Mouse (Mus musculus) ovary, postnatal 36 days (tissue): ENCODE results near the gene Snf8.

Source experiments
- DNase-seq: peaks from one replicate; pipeline ENCODE4 v3.0.0; 2022; ENCODE audit warnings: low spot score, mixed read lengths

The Snf8 gene

DNA sequence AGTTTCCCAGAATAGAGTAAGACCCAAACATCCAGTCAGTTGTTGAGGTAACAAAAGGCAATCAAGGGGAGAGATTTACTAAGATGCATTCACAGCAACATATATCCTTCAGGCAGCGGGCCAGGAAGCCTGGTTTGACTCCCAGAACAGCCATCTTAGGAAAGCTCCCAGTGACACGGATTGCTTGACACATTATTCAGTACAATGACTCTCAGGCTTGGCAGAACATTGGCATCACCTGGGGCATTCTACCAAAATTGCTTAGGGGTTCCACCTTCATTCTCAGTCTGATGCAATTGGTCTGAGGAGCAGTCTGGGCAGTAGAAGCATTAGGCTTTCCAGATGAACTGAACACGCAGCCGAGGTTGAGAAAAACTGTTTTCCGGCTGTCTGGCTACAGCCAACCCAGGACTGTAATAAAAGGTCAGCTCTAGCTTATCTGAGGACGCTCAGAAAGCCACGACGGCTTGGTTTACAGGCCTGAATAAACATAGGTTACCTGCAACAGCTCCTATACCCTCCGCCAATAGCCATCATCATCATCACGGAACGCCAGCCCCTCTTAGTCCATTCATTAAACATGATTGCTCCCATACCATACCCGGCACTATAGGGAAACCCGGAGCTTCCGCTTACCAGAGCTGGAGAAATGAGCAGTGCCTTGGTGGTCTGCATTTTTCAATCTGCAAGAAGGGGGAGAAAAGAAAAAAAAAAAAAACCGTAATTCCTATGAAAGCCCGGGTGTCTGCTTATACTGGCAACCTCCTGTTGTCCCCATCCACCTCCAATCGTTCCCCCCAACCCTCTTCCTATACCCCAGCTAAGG, 39.9 kb downstream of the Snf8 start:
- no peak for DNase-seq

- DNase-seq, result no peak
Measured at GRCm38 (mm10) chr11:96075177-96075508, 40.5 kb downstream of the Snf8 start.

- DNase-seq, result peak; percentile 94
Measured at GRCm38 (mm10) chr11:96075509-96076220, 41.0 kb downstream of the Snf8 start, which contains the start of gene Atp5g1. Gene Atp5g1 (minus strand): TSS chr11:96075670.

GRCm38 (mm10) chr11:96076221-96077105, 41.8 kb downstream of the Snf8 start:
- no peak for DNase-seq

- no peak for DNase-seq
Measured at GRCm38 (mm10) chr11:96080736-96081135, 46.1 kb downstream of the Snf8 start.

DNA sequence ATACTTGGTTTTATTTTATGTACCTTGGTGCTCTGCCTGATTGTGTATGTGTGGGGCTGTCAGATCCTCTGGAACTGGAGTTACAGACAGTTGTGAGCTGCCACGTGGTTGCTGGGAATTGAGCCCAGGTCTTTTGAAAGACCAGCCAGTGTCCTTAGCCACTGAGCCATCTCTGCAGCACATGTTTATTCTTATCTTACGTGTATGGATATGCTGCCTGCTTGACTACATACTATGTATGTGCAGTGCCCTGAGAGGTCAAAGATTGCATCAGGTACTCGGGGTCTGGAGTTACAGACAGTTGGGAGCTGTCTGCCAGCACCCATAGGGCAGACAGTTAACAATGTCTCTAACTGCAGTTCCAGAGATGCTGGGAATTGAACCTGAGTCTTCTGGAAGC, 48.0 kb downstream of the Snf8 start:
- DNase-seq, result no peak

GRCm38 (mm10) chr11:96087981-96088380, 53.3 kb downstream of the Snf8 start:
- DNase-seq, result no peak

DNA sequence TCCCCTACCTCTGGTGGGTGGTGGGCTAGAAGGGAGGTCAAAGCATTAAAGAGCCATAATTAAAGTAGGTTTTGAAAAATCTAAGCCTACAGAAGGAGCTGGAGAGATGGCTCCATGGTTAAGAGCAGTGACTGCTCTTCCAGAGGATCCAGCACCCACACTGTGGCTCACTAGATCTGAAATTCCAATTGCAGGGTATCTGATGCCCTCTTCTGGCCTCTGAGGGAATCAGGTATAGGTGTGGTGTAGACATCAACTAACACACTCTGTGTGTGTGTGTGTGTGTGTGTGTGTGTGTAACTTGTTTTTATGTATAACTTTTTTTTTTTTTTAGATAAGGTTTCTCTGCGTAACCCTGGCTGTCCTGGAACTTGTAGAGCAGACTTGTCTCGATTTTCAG, 56.4 kb downstream of the Snf8 start:
- DNase-seq, result no peak

DNA sequence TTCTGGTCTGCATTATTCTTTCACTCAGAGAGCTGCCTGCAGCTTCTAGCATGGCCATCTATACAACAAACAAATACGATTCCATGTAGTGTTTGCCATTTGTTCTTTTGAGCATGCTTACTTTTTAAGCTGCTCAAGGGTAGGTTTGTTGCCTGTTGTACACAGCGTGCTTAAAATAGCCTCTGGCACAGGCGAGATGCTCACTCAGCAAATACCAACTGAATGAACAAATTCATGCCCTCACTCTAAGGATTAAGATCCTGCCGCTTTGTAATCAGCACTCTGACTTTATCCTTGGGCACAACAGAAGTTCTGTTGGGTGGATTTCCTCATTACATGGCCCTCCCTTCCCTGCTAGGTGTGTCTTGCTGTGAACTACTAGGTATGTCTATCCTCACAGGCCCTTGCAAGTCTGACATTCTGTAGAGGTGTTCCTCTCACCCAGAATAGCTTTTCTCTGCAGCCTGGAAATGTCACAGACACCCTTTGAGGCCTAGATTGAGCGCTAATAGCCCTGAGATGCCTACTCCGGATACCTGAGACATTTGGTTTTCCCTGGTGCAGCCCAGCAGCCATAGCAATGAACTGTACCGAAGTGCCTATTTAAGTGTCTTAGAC, 58.1 kb downstream of the Snf8 start:
- DNase-seq, result no peak

DNA sequence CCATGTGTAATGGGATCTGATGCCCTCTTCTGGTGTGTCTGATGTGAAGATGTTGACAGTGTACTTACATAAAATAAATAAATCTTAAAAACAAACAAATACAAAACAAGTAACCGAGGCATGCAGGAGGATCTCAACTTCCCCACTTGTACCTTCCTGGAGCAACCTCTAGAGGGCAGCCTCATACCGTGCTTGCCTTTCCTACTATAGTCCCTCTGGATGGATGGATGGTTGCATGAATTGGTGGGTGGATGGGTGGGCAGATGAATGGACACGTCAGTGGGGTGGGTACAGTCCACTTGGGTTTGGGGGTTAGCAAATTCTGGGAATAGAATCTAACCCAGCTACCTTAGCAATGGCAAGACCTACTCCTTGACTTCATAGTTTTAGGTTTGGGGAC, 58.7 kb downstream of the Snf8 start:
- DNase-seq, result peak; percentile 36
